ENCODE assay signal across 15 mouse cellular contexts in the genomic region with DNA sequence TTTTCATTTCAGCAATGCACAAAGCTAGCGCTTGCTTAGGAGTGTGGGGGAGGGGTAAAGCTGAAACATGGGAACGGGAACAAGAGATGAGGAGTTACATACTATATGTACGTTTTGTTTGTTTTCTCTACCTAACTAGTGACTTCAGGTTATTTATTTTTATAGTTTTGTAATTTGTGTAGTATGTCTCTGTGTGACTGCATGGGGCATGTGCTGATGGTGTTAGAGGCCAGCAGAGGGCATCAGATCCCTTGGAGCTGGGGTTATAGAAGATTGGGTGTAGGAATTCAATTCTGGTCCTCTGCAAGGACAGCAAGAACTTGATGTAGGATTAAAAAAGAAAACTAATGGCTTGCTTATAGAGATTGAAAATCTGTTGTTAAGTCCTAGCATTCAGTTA. TPM values are rescaled to one million over a fixed set of nuclear protein-coding genes. Genes with fewer than 3 reads are reported as not detected.
DNase-seq lines count a peak whose midpoint lies in the region; ATAC-seq and TF ChIP-seq lines count a peak whose summit lies in the region.
"Had no signal": no experiment of that assay in that cellular context is flagged by ENCODE, and none has a peak within 500 bp of the region (broad histone marks: within the 10 kb centered on the region; RNA-seq: fewer than 3 reads in every experiment).

No protein-coding gene starts in this region.

- no peak overlapping the region for H3K27ac ChIP-seq in intestine, postnatal 0 days (ENCODE audit: low read depth, low read length)
- H3K27ac ChIP-seq in intestine, embryonic 16.5 days (ENCODE audit: low read length) = no peak overlapping the region
- H3K27ac ChIP-seq in midbrain, postnatal 0 days (ENCODE audit: low read depth, low read length) = no peak overlapping the region
- no peak overlapping the region for H3K27ac ChIP-seq in midbrain, embryonic 16.5 days (ENCODE audit: low read length)
- H3K27ac ChIP-seq: embryonic facial prominence, embryonic 10.5 days; forebrain, embryonic 10.5 days; liver, embryonic 13.5 days had no signal

- no peak overlapping the region for H3K4me3 ChIP-seq in intestine, postnatal 0 days (ENCODE audit: low read depth, low read length)
- no peak overlapping the region for H3K4me3 ChIP-seq in intestine, embryonic 16.5 days (ENCODE audit: low read length)
- H3K4me3 ChIP-seq in midbrain, postnatal 0 days (ENCODE audit: low read depth, low read length) = no peak overlapping the region
- no peak overlapping the region for H3K4me3 ChIP-seq in midbrain, embryonic 16.5 days (ENCODE audit: low read depth, low read length)
- H3K4me3 ChIP-seq: embryonic facial prominence, embryonic 10.5 days; forebrain, embryonic 10.5 days; liver, embryonic 13.5 days; megakaryocyte, embryonic 14.5 days had no signal

- H3K9me3 ChIP-seq in intestine, postnatal 0 days (ENCODE audit: control insufficient read depth) = no peaks in the 10 kb centered on the region
- H3K9me3 ChIP-seq in intestine, embryonic 16.5 days (ENCODE audit: control insufficient read depth, low read length) = no peaks in the 10 kb centered on the region
- H3K9me3 ChIP-seq in midbrain, postnatal 0 days (ENCODE audit: low read length) = no peaks in the 10 kb centered on the region
- H3K9me3 ChIP-seq in midbrain, embryonic 16.5 days (replicated peaks; ENCODE audit: control insufficient read depth, low read length, poor library complexity, severe bottlenecking) = no peaks in the 10 kb centered on the region
- H3K9me3 ChIP-seq: embryonic facial prominence, embryonic 10.5 days; forebrain, embryonic 10.5 days; liver, embryonic 13.5 days; megakaryocyte, embryonic 14.5 days had no signal

- H3K27me3 ChIP-seq in intestine, postnatal 0 days (replicated peaks; ENCODE audit: control insufficient read depth, insufficient read depth, low read length) = no peaks in the 10 kb centered on the region
- H3K27me3 ChIP-seq in intestine, embryonic 16.5 days (replicated peaks; ENCODE audit: control insufficient read depth, insufficient read depth, low read length) = no peaks in the 10 kb centered on the region
- H3K27me3 ChIP-seq in midbrain, postnatal 0 days (ENCODE audit: insufficient read depth, low read length) = no peaks in the 10 kb centered on the region
- no peaks in the 10 kb centered on the region for H3K27me3 ChIP-seq in midbrain, embryonic 16.5 days (ENCODE audit: control insufficient read depth, insufficient read depth, low read depth, low read length)
- H3K27me3 ChIP-seq: liver, embryonic 13.5 days had no signal

- no peak for DNase-seq in midbrain, postnatal 0 days (ENCODE audit: low spot score)
- DNase-seq in R1 (ENCODE audit: low read depth, low spot score) = peak; percentile 57
- no peak for DNase-seq in ovary, postnatal 14 days (ENCODE audit: low spot score)
- DNase-seq in testis, postnatal 10 days (ENCODE audit: low spot score) = no peak
- DNase-seq: cerebellum, adult 9-11 months; kidney, adult 11 months; liver, embryonic 13.5 days; right cerebral cortex, postnatal 25 days; thymus, postnatal 36 days had no signal

- WGBS in intestine, postnatal 0 days = 87% methylated on average over 3 of the region's 3 CpGs
- WGBS in intestine, embryonic 16.5 days = 84% methylated on average over 3 of the region's 3 CpGs
- WGBS in midbrain, postnatal 0 days = 86% methylated on average over 3 of the region's 3 CpGs
- WGBS in midbrain, embryonic 16.5 days = 86% methylated on average over 3 of the region's 3 CpGs

- H3K4me1 ChIP-seq in intestine, postnatal 0 days (replicated peaks; ENCODE audit: control insufficient read depth, insufficient read depth, low read length) = no peaks in the 10 kb centered on the region
- 0 out of 2 replicates have a peak, but pooled peaks cover 4% of the 10 kb centered on the region for H3K4me1 ChIP-seq in intestine, embryonic 16.5 days (ENCODE audit: control insufficient read depth, insufficient read depth, low read length)
- no peaks in the 10 kb centered on the region for H3K4me1 ChIP-seq in midbrain, postnatal 0 days (ENCODE audit: insufficient read depth, low read length)
- no peaks in the 10 kb centered on the region for H3K4me1 ChIP-seq in midbrain, embryonic 16.5 days (ENCODE audit: control insufficient read depth, insufficient read depth, low read length)
- H3K4me1 ChIP-seq: liver, embryonic 13.5 days; megakaryocyte, embryonic 14.5 days had no signal

- peaks cover 9% of the 10 kb centered on the region; the same call in 1 of the 2 replicates for H3K36me3 ChIP-seq in intestine, postnatal 0 days (ENCODE audit: control insufficient read depth, insufficient read depth)
- H3K36me3 ChIP-seq in intestine, embryonic 16.5 days (ENCODE audit: control insufficient read depth, insufficient read depth, low read length) = peaks cover 3% of the 10 kb centered on the region
- H3K36me3 ChIP-seq in midbrain, postnatal 0 days (ENCODE audit: insufficient read depth, low read length) = no peaks in the 10 kb centered on the region
- no peaks in the 10 kb centered on the region for H3K36me3 ChIP-seq in midbrain, embryonic 16.5 days (ENCODE audit: control insufficient read depth, insufficient read depth, low read length)
- H3K36me3 ChIP-seq: liver, embryonic 13.5 days had no signal

- H3K9ac ChIP-seq in intestine, postnatal 0 days (ENCODE audit: low read depth, low read length) = no peak overlapping the region
- no peak overlapping the region for H3K9ac ChIP-seq in intestine, embryonic 16.5 days (ENCODE audit: low read depth, low read length)
- H3K9ac ChIP-seq in midbrain, postnatal 0 days (replicated peaks; ENCODE audit: low read length, poor library complexity, severe bottlenecking) = no peak overlapping the region
- no peak overlapping the region for H3K9ac ChIP-seq in midbrain, embryonic 16.5 days (ENCODE audit: low read depth, low read length)
- H3K9ac ChIP-seq: liver, embryonic 13.5 days had no signal

- ATAC-seq in intestine, postnatal 0 days = no peak
- no peak for ATAC-seq in intestine, embryonic 16.5 days
- no peak for ATAC-seq in midbrain, postnatal 0 days (ENCODE audit: low FRiP score)
- no peak for ATAC-seq in midbrain, embryonic 16.5 days

- peak; percentile 61 for TF ChIP-seq CTCF in intestine, postnatal 0 days (IDR thresholded peaks at IDR 0.05; ENCODE audit: low read depth)
- TF ChIP-seq CTCF in midbrain, postnatal 0 days (IDR thresholded peaks at IDR 0.05) = peak; percentile 23; the same call in 1 of the 2 replicates

- H3K4me2 ChIP-seq in intestine, postnatal 0 days (replicated peaks; ENCODE audit: low read depth) = no peak overlapping the region
- no peak overlapping the region for H3K4me2 ChIP-seq in intestine, embryonic 16.5 days (ENCODE audit: low read depth, low read length)
- no peak overlapping the region for H3K4me2 ChIP-seq in midbrain, postnatal 0 days (ENCODE audit: low read depth, low read length, poor library complexity, severe bottlenecking)
- H3K4me2 ChIP-seq in midbrain, embryonic 16.5 days (ENCODE audit: low read length) = no peak overlapping the region
- H3K4me2 ChIP-seq: liver, embryonic 13.5 days had no signal

RNA-seq across cellular contexts. Expression of gene Yap1, which starts 25.9 kb away (rescaled TPM):
- 11.4 TPM in 2 replicates for polyA plus RNA-seq in intestine, postnatal 0 days (2015; fragmentation: Nextera tagmentation; extraction: Ambion mirVana)
- 13.2 and 18.3 TPM in 2 replicates for polyA plus RNA-seq in intestine, embryonic 16.5 days (2015; fragmentation: Nextera tagmentation; extraction: Ambion mirVana)
- total RNA-seq in midbrain, postnatal 0 days (2014; rRNA removed) = 12.5 and 15.8 TPM in 2 replicates
- polyA plus RNA-seq in midbrain, postnatal 0 days (2015; fragmentation: Nextera tagmentation; extraction: Ambion mirVana) = 3.1 and 4.1 TPM in 2 replicates
- 5.3 and 5.4 TPM in 2 replicates for polyA plus RNA-seq in midbrain, embryonic 16.5 days (2015; fragmentation: Nextera tagmentation; extraction: Ambion mirVana)
